Mouse (Mus musculus) gastrocnemius, adult 8-10 months (tissue): ENCODE data around the gene Pde11a. TPM values are rescaled to one million over a fixed set of nuclear protein-coding genes. Genes with fewer than 3 reads are reported as not detected.

ENCODE experiments used
- DNase-seq, 2 experiments: peaks; one replicate each; pipeline ENCODE4 v3.0.0; 2022; ENCODE audit warnings: low spot score in 2 of 2
- microRNA-seq: library from miRNA; unstranded; fragments of <30 nt; microRNA quantifications from one replicate; pipeline ENCODE4 v1.2.0, GENCODE M21; 2022
- total RNA-seq, 4 experiments: library from RNA; stranded (reverse); gene quantifications; 2 replicates each; pipeline ENCODE4 v1.2.4; 2022

Pde11a gene
- total RNA-seq, 4 experiments from 2014 or later = 0.07 to 0.18 (median 0.13) TPM; not detected in 1

DNA sequence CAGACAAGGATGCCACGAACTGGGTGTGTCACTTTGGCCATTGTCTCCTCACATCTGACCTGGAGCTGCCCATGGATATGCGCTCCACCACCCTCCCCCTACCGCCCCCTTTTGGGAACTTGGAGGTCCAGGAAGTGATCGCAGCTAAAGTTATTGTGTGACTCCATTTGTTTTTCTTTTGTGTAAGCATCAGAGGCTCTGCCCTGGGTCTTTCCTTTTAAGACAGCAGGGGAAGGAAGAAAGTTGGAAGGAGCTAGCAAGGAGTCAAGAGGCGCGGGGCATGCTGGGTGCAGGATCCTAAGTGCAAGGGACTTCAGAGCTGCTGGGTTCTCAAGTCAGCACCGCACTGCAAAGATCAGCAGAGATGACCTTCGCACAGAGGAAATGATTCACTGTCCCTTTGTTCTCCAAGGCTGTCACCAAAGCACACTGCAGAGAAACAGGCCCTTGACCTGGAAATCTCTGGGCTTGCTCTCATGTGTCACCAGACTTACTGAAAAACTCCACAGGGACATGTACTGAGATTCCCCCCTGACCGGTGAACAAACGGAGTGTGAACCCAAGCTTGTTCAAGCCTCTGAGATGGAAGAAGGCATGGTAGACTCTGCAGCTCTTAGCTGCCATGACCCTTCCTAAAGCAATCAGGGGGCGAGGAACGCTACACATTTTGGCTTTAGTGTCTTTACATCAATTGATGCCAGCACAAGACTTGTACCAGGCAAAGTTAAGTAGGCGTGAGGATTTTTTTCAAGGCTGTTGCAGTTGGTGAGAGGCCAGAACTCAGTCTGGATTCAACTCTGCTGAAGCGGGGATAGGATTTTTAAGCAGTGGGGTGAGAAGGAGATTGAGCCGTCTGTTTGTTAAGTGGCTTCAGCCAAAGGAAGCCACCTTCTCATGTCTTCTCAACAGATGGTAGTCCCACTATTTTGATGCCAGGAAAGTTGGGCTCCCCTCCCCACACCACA, 377.9 kb downstream of the Pde11a start:
- DNase-seq = no peak

DNA sequence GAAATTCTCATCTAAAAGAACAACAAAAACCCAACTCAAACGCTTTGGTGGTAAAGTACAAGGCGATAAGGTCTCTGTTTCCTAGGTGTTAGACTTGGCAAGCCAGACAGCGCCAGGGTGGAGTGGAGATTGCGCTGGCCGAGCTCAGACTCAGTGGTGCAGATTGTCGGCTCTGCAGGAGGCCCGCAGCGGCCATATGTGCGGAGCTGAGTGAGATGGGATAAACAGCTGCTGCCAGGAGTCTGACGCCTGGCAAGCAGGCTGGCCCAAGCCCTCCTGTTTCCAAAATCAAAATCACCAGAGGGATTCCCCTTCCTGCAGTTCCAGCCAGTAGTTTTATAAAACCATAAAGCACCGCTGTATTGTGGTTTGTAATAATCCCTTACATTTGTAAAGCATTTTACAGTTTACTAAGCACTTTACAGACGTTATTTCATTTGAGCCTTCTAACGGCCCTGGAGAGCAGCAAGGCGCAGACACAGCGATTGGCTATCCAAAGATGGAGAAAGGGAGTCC, 378.7 kb downstream of the Pde11a start:
- no peak for DNase-seq

DNA sequence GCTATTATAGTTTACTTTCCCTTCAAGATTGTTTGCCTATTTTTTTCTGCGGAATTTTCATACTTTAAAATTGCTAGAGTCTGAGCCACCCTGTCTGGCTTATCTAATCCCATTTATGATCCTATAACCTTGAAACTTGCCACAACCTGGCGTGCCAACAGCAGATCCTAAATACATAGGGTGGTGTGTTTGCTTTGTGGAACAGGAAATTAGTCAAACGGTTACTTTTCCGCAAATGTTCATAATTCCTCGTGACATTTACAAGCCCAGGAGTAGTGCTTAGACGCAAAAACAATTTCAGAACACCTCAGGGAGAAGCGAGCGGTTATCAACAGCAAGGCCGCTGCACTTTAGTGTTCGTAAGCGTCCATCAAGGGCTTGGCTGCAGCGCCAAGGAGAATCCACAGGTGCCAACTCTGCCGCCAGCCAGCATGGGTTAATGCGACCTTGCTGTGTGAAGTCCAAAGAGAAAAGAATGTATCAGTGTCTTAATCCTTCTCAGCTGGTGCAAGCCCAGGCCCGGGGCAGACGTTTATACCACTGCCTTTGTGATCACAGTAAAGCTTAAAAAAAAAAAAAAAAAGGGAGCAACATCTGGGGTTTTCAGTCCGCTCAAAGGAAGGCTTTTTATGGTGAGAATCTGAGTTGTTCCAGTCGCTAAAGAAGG, 379.3 kb downstream of the Pde11a start:
- no peak for DNase-seq

- no peak for DNase-seq
Observed at GRCm38 (mm10) chr2:75955709-75956108, 382.9 kb downstream of the Pde11a start.

GRCm38 (mm10) chr2:75953320-75953719, 385.3 kb downstream of the Pde11a start:
- no peak for DNase-seq

- DNase-seq = no peak
Observed at GRCm38 (mm10) chr2:75950685-75951084, 387.9 kb downstream of the Pde11a start.

Small RNA genes lying within 50 kb of the gene (microRNA-seq; reads per million reads assigned to microRNA genes)
- not detected for gene Gm44337

Other genes with a start within 250 kb of the Pde11a start
- gene Cyct, start 21.7 kb upstream of the Pde11a start, total RNA-seq = not detected
- gene Rbm45, start 31.2 kb upstream of the Pde11a start, total RNA-seq = 10 to 100 TPM in 2 of 4 experiments, 1 to 10 TPM in 2; 8.0 to 11.9 (median 10.4) TPM
- 10 to 100 TPM; 41.0 to 54.0 (median 45.9) TPM for gene Osbpl6, start 67.7 kb upstream of the Pde11a start, total RNA-seq